Mouse (Mus musculus): ENCODE results near the gene Scn5a.

Gene Scn5a

GRCm38 (mm10) chr9:119465595-119465994 is 113.2 kb downstream of the Scn5a start:
- no peak for DNase-seq (ENCODE audit: low read depth, low spot score)

- DNase-seq (ENCODE audit: low read depth, low spot score), result no peak
These were observed 113.8 kb downstream of the Scn5a start for GRCm38 (mm10) chr9:119465056-119465455.

- DNase-seq (ENCODE audit: low read depth, low spot score), result peak; percentile 28
These were observed 118.4 kb downstream of the Scn5a start for GRCm38 (mm10) chr9:119460410-119460809.

GRCm38 (mm10) chr9:119457122-119457521 is 121.7 kb downstream of the Scn5a start:
- DNase-seq (ENCODE audit: low read depth, low spot score), result no peak

GRCm38 (mm10) chr9:119455967-119456366 is 122.8 kb downstream of the Scn5a start:
- DNase-seq (ENCODE audit: low read depth, low spot score), result no peak

- no peak for DNase-seq (ENCODE audit: low read depth, low spot score)
These were observed 133.1 kb downstream of the Scn5a start for GRCm38 (mm10) chr9:119445737-119446136.

- peak; percentile 86 for DNase-seq (ENCODE audit: low read depth, low spot score)
These were observed 133.9 kb downstream of the Scn5a start, which contains the start of gene Exog for GRCm38 (mm10) chr9:119444738-119445429. Exog (plus strand) TSS chr9:119444943.

GRCm38 (mm10) chr9:119438498-119439000 is 140.3 kb downstream of the Scn5a start:
- DNase-seq (ENCODE audit: low read depth, low spot score), result no peak

GRCm38 (mm10) chr9:119438065-119438464 is 140.8 kb downstream of the Scn5a start:
- DNase-seq (ENCODE audit: low read depth, low spot score), result no peak

GRCm38 (mm10) chr9:119435855-119436254 is 143.0 kb downstream of the Scn5a start:
- DNase-seq (ENCODE audit: low read depth, low spot score), result no peak

Data from brain, embryonic 18.5 days (tissue).